Mouse (Mus musculus): Measurements from ENCODE around the gene Gpr63. TPM values are rescaled to one million over a fixed set of nuclear protein-coding genes. Genes with fewer than 3 reads are reported as not detected.
"Not testable (repeated sequence)": the region's sequence is repeated elsewhere in the genome, so short reads cannot be mapped to it uniquely, and the experiment has no call there.

The Gpr63 gene
- polyA plus RNA-seq, 1 experiment = 1.1 TPM

DNA sequence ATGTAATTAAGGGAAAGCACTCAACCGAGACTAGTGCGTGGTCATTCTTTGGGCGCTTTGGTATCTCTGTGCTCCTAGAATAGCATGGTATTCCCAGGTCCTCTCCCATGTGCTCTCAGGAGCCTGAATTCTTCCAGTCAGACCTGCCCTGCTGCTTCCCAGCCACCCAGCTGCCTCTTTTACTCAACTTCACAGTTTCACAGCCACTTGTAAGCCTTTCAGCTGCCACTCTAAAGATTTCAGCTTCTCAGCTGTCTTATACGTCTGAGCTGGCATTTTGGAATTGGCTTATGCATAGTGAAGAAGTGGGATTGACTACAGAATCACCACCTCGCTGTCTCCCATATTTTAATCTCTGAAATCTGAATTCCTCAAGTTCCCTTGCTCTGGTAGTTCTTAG is 19.4 kb downstream of the Gpr63 start:
- no peaks in the 10 kb centered on the region for H3K4me1 ChIP-seq (ENCODE audit: control insufficient read depth, insufficient read depth, low read length)
- TF ChIP-seq CTCF (IDR thresholded peaks at IDR 0.05; ENCODE audit: insufficient read depth, low read length) (no peak), POLR2A (IDR thresholded peaks at IDR 0.05; ENCODE audit: borderline replicate concordance, extremely low read depth, low read depth, low read length) (no peak)
- WGBS = 78% methylated on average over 5 of the region's 5 CpGs
- no peak overlapping the region for H3K4me3 ChIP-seq (replicated peaks; ENCODE audit: extremely low read depth, low read depth, low read length)
- no peak for DNase-seq

DNA sequence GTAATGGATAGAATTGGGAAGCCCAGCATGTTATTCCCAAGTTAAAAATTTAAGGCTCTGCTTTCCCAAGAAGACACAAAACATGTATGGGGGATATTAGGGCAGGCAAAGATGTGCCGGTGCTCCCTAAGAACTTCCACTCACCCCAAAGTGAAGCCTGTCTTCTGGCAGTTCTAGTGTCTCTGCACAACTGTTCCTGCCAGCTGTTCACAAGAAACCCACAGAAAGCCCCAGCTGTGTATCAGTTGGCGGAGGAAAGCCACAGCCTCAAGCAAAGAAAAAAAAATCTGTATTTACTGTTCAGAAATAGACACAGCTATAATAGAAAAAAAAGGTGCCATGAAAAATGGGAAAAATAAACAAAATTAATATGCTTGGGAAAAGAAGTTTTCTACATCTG is 25.3 kb downstream of the Gpr63 start:
- TF ChIP-seq CTCF (IDR thresholded peaks at IDR 0.05; ENCODE audit: insufficient read depth, low read length) = no peak
- TF ChIP-seq POLR2A (IDR thresholded peaks at IDR 0.05; ENCODE audit: borderline replicate concordance, extremely low read depth, low read depth, low read length) = no peak
- no peaks in the 10 kb centered on the region for H3K4me1 ChIP-seq (ENCODE audit: control insufficient read depth, insufficient read depth, low read length)
- no peak overlapping the region for H3K4me3 ChIP-seq (replicated peaks; ENCODE audit: extremely low read depth, low read depth, low read length)
- 64% methylated on average over 2 of the region's 2 CpGs for WGBS
- DNase-seq = no peak

DNA sequence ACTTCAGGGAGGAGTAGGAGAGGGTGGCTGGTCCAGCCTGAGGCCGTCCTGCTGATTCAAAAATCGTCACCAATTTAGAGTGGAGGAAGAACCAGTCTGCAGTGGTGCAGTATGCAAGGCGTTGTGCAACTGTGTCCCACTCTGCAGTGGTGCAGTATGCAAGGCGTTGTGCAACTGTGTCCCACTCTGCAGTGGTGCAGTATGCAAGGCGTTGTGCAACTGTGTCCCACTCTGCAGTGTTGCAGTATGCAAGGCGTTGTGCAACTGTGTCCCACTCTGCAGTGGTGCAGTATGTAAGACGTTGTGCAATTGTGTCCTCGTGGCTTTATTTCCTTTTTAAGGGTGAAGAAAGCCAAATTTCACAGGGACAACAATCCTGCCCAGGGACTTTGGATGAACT is 43.1 kb downstream of the Gpr63 start:
- WGBS = 82% methylated on average over 8 of the region's 8 CpGs
- not testable (repeated sequence) for H3K4me1 ChIP-seq (ENCODE audit: control insufficient read depth, insufficient read depth, low read length); H3K4me3 ChIP-seq (replicated peaks; ENCODE audit: extremely low read depth, low read depth, low read length); DNase-seq

DNA sequence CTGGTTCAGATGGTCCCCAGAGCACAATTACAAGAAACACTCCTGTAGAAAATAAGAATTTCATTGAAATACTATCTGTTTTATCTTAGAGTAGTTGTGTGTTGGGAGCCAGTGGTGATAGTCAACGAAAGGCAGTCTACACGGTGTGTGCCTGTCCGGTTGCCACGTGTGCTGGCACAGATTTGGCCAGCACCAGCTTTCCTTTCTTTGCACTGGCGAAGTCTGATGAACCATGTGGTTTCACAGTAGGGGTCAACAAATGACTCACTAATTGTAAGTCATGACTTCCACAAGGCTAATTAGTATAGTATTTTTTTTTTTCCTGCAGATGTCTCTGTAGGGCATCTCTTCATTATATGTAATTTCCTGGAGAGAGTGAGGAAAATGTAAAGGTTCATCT is 45.6 kb downstream of the Gpr63 start:
- 80% methylated on average over 5 of the region's 5 CpGs for WGBS

DNA sequence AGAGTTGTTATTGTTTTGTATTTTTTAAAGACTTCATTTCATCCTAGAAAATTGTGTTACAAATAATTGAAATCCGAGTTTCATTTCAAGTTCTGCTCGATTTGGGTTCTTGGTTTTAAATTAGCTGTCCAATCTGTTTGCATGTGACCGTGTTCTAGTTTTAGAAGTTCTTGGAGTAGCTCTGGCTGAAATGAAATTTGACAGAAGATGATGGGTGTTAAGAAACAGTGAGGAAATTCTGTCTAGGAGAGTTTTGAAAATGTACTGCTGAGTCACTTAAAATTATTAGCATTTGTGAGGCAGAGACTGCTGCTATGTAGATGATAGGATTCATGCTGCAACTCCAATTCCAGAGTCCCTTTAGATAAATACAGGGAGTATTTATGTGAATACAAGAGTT is 46.5 kb downstream of the Gpr63 start:
- WGBS = 81% methylated on average over 3 of the region's 3 CpGs
- TF ChIP-seq POLR2A (IDR thresholded peaks at IDR 0.05; ENCODE audit: borderline replicate concordance, extremely low read depth, low read depth, low read length) (no peak), CTCF (IDR thresholded peaks at IDR 0.05; ENCODE audit: insufficient read depth, low read length) (no peak)
- Histone ChIP-seq H3K4me3 (replicated peaks; ENCODE audit: extremely low read depth, low read depth, low read length) (no peak overlapping the region), H3K4me1 (ENCODE audit: control insufficient read depth, insufficient read depth, low read length) (no peaks in the 10 kb centered on the region)
- no peak for DNase-seq

More for the DNA sequence above, 45.6 kb downstream of the Gpr63 start:
- DNase-seq = no peak
- TF ChIP-seq CTCF (IDR thresholded peaks at IDR 0.05; ENCODE audit: insufficient read depth, low read length) = no peak
- no peak for TF ChIP-seq POLR2A (IDR thresholded peaks at IDR 0.05; ENCODE audit: borderline replicate concordance, extremely low read depth, low read depth, low read length)
- H3K4me1 ChIP-seq (ENCODE audit: control insufficient read depth, insufficient read depth, low read length) = no peaks in the 10 kb centered on the region
- H3K4me3 ChIP-seq (replicated peaks; ENCODE audit: extremely low read depth, low read depth, low read length) = no peak overlapping the region

DNA sequence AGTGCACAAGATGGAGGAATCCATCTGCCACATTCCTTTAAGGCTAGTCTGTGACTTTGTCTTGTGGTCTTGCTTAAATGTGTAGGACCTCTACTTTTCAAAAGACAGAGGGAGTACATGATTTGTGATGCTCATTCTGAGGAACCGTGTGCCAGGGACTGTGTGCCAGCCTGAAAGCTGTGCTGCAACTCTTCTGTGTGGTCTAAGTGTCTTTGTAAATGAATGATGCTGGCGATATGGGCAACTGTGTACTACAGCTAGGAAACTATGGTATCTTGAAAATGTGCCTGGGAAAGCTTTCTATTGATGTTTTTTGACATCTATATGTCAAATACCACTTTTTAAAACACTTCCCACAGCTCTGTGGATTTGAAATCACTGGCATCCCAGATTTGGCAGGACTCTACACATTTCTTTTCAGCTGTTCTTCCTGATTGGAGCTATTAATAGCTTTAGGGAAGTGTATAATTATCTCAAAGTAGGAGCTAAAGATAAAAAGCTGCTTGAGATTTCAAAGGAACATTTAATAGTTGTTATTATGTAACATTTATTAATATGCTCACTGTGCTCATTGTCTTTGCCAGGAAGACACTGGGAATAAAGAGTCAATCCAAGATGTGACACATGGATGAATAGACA is 48.9 kb downstream of the Gpr63 start:
- 70% methylated on average over 2 of the region's 2 CpGs for WGBS

DNA sequence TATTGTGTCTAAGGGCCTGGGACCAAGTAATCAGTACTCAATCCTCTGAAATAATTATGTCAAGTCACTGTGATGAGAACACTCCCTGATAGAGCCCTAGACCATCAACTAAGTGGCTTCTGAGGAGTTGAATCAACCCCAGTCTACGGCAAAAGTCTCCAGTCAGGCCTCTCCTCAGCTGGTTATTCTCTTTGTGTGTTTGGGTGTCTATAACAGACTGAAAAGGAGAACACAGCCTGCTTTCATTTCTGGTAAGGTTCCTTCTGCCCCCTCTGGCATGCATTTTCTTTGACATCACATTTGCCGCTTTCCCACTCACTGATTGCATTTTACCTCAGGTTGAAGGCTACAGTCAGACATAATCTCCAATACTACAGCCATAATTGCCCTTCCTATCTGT is 62.0 kb downstream of the Gpr63 start:
- Histone ChIP-seq H3K4me1 (ENCODE audit: control insufficient read depth, insufficient read depth, low read length) (no peaks in the 10 kb centered on the region), H3K4me3 (replicated peaks; ENCODE audit: extremely low read depth, low read depth, low read length) (no peak overlapping the region)
- WGBS = 90% methylated on average over 2 of the region's 2 CpGs
- TF ChIP-seq POLR2A (IDR thresholded peaks at IDR 0.05; ENCODE audit: borderline replicate concordance, extremely low read depth, low read depth, low read length) = no peak
- TF ChIP-seq CTCF (IDR thresholded peaks at IDR 0.05; ENCODE audit: insufficient read depth, low read length) = no peak
- DNase-seq = no peak

More for the DNA sequence above, 48.9 kb downstream of the Gpr63 start:
- Histone ChIP-seq H3K4me3 (replicated peaks; ENCODE audit: extremely low read depth, low read depth, low read length) (no peak overlapping the region), H3K4me1 (ENCODE audit: control insufficient read depth, insufficient read depth, low read length) (no peaks in the 10 kb centered on the region)
- no peak for DNase-seq
- TF ChIP-seq CTCF (IDR thresholded peaks at IDR 0.05; ENCODE audit: insufficient read depth, low read length) (no peak), POLR2A (IDR thresholded peaks at IDR 0.05; ENCODE audit: borderline replicate concordance, extremely low read depth, low read depth, low read length) (no peak)

DNA sequence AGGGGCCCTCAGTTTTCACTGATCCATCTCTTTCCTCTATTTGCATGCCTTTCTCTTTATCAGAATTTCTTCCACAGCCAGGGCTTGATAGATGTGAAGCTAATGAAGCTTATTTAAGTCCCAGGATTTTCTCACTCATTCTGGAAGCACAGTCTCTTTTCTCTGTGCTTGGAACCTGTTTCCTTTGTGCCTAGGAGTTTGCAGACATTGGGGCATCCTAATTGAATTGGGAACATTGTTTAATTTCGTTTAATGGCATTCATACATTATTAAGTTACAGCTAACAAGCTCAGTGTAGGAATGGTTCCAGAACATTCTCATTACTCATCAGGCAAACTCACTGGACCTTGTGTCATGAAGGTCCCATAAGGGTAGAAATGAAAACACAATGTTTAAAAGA is 62.5 kb downstream of the Gpr63 start:
- no peak for DNase-seq
- H3K4me3 ChIP-seq (replicated peaks; ENCODE audit: extremely low read depth, low read depth, low read length) = no peak overlapping the region
- 50% methylated on average over 1 of the region's 1 CpGs for WGBS
- TF ChIP-seq CTCF (IDR thresholded peaks at IDR 0.05; ENCODE audit: insufficient read depth, low read length) = no peak
- TF ChIP-seq POLR2A (IDR thresholded peaks at IDR 0.05; ENCODE audit: borderline replicate concordance, extremely low read depth, low read depth, low read length) = no peak
- H3K4me1 ChIP-seq (ENCODE audit: control insufficient read depth, insufficient read depth, low read length) = no peaks in the 10 kb centered on the region

DNA sequence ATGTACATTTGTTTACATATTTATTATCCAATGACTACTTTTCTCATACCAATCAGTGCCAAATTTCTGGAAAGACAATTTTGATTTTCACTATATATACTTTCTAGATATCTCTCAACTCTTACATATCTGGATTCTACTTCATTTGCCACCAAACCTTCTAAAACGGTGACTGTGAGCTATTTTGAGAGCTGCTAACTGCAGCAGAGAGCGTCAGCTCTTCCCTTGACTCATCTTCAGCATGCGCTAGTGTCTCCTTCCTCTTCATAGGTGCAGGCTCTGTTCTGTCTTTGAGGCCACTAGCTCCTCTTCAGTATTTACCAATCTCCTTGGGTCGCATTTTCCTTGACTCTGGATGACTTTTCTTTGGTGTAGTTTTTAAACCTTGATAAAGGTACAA is 63.7 kb downstream of the Gpr63 start:
- H3K4me1 ChIP-seq (ENCODE audit: control insufficient read depth, insufficient read depth, low read length) = no peaks in the 10 kb centered on the region
- WGBS = 70% methylated on average over 4 of the region's 4 CpGs
- no peak for DNase-seq
- H3K4me3 ChIP-seq (replicated peaks; ENCODE audit: extremely low read depth, low read depth, low read length) = no peak overlapping the region
- TF ChIP-seq POLR2A (IDR thresholded peaks at IDR 0.05; ENCODE audit: borderline replicate concordance, extremely low read depth, low read depth, low read length) (no peak), CTCF (IDR thresholded peaks at IDR 0.05; ENCODE audit: insufficient read depth, low read length) (no peak)

DNA sequence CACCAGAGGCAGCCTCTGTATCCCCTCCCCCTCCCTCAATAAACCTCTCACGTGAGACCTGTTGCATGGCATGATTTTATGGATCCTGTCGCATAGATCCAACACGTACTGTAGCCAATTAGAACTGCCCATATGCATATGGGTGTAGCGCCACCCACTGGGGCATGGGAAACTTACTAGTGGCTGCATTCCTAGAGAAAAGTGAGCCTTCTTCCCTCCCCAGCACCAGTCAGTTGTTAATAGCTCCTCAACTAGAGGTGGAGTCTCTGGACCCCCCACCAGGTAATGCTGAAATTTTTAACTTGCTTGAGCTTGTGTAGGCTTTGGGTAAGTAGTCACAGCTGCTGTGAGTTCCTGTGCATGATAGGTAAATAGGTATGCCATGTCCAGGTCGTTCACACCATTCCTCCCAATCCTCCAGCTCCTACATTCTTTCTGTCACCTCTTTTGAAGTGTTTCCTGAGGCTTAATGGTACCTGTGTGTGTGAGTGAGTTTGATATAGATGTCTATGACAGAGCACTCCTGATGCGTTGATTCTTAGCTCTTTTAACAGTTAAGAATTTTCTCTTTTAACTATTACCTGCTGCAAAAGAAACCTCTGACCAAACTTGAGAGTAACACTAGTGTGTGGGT is 69.1 kb downstream of the Gpr63 start:
- 23% methylated on average over 6 of the region's 6 CpGs for WGBS
- no peaks in the 10 kb centered on the region for H3K4me1 ChIP-seq (ENCODE audit: control insufficient read depth, insufficient read depth, low read length)
- H3K4me3 ChIP-seq (replicated peaks; ENCODE audit: extremely low read depth, low read depth, low read length) = no peak overlapping the region
- TF ChIP-seq POLR2A (IDR thresholded peaks at IDR 0.05; ENCODE audit: borderline replicate concordance, extremely low read depth, low read depth, low read length) (no peak), CTCF (IDR thresholded peaks at IDR 0.05; ENCODE audit: insufficient read depth, low read length) (no peak)
- no peak for DNase-seq

Data from lung, adult 2 months (tissue).